Mouse (Mus musculus) testis, adult 2 months (tissue): ENCODE measurements around the gene Aspg.

ENCODE experiments used
- CTCF ChIP-seq: fragments of 200-500 bp; IDR thresholded peaks from 2 replicates; pipeline ENCODE4 v1.5.1; 2012; ENCODE audit warnings: low read depth, mild to moderate bottlenecking, inconsistent platforms, low read length, moderate library complexity; ENCODE audit not compliant: control insufficient read depth, insufficient read depth, insufficient replicate concordance
- POLR2A ChIP-seq: fragments of 200-500 bp; IDR thresholded peaks from 2 replicates; pipeline ENCODE4 v1.6.1; 2012; ENCODE audit warnings: low read depth, mild to moderate bottlenecking, inconsistent platforms, low read length, moderate library complexity; ENCODE audit not compliant: control insufficient read depth

DNA sequence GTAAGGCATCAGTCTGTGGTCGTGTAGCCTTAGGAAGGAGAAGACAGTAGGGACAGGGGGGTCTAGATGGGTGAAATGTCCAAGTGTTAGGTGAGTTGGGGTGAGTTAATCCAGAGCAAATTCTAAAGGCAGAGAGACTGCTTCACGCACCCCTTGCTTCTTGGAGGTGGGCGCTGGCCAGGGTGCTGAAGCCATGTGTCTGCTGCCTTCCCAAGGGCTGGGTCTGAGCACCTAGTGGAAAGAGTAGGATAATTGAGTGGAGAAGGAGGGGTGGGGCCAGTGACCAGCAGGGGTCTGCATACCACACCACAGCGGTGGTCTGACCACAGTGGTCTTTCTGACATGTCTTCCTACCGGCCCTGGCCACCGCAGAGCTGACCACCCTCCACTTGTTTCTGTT, 34.8 kb downstream of the Aspg start:
- TF ChIP-seq POLR2A (no peak), CTCF (no peak)
